1 mouse cellular context compared by ENCODE assay signal in the genomic region with DNA sequence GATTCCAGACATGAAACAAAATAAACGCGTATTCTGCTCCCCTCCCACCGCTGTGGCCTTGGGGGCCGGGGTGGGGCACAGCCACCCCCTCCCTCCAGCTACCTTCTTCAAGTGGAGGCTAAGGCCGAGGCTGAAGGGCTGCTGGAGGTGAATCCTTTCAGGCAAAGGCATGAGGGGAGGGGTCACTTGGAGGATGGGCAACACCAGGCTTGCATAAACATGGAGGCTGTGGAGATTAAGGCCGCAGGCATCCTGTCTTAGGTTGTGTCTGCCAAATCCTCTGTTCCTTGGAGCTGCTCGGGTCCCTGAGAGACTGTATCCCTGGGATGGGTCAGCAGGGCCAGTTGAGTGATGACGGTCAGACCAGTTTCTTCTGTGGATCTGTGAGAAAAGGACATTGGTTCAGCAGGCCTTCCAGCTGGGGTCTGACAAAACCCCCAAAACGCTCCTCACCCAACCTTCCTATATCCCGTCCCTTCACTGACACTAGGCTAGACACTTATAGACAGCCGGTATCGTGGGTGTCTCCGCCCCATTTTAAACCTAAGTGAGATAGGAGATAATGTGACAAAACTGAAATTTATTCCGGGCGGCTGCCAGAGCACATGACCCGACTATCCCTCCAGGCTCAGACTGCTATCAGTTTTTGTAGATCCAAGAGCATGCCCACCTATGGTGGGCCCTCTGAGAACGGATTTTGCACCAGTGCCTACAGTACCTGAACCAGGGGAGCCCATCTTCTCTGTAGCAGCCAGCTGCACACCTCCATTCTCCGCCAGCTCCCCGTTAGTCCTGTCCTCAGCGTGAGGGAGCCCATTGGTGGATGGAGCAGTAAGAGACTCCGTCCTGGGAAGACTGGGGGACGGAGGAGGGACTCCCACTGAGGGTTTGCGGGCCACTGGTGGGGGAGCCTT.
TF ChIP-seq lines count a peak whose summit lies in the region.

No protein-coding gene starts in this region.

TF ChIP-seq in MEL, 35 proteins besides CTCF, POLR2A, EP300 and RAD21:
- TF ChIP-seq POLR2AphosphoS5 (IDR thresholded peaks at IDR 0.05; ENCODE audit: borderline replicate concordance, low read depth, low read length) (no peak), TAL1 (IDR thresholded peaks at IDR 0.05; ENCODE audit: low read length) (no peak), KAT2A (conservative IDR thresholded peaks at IDR 0.05; ENCODE audit: low read depth, low read length) (no peak), MXI1 (IDR thresholded peaks at IDR 0.05; ENCODE audit: low read depth, low read length) (0 out of 2 replicates have a peak, but pooled peaks have one; percentile 26), RCOR1 (IDR thresholded peaks at IDR 0.05; ENCODE audit: low read depth, low read length) (no peak), ETS1 (IDR thresholded peaks at IDR 0.05; ENCODE audit: low read depth, low read length) (no peak), JUND (IDR thresholded peaks at IDR 0.05; ENCODE audit: low read depth, low read length) (no peak), GATA1 (IDR thresholded peaks at IDR 0.05; ENCODE audit: low read depth, low read length) (0 out of 2 replicates have a peak, but pooled peaks have one; percentile 9), ZNF384 (IDR thresholded peaks at IDR 0.05; ENCODE audit: low read depth, low read length) (no peak), ZMIZ1 (IDR thresholded peaks at IDR 0.05; ENCODE audit: low read depth, low read length) (no peak), MYB (IDR thresholded peaks at IDR 0.05; ENCODE audit: low read depth, low read length) (no peak), GABPA (IDR thresholded peaks at IDR 0.05; ENCODE audit: low read depth, low read length) (no peak), USF1 (IDR thresholded peaks at IDR 0.05; ENCODE audit: low read depth, low read length) (peak; percentile 82)
TF ChIP-seq in MEL: peak in this region for 3.
